Mouse (Mus musculus) urinary bladder, postnatal 14 days (tissue): ENCODE results near the gene Nxpe2.
"Not testable (repeated sequence)": the region's sequence is repeated elsewhere in the genome, so short reads cannot be mapped to it uniquely, and the experiment has no call there.

ENCODE experiments used
- DNase-seq: peaks from one replicate; pipeline ENCODE4 v3.0.0; 2021; ENCODE audit warnings: low spot score

Nxpe2 gene

GRCm38 (mm10) chr9:48353148-48353698 lies at the start of gene Nxpe2:
Gene Nxpe2, minus strand, starts transcription at chr9:48353454.
- no peak for DNase-seq

DNA sequence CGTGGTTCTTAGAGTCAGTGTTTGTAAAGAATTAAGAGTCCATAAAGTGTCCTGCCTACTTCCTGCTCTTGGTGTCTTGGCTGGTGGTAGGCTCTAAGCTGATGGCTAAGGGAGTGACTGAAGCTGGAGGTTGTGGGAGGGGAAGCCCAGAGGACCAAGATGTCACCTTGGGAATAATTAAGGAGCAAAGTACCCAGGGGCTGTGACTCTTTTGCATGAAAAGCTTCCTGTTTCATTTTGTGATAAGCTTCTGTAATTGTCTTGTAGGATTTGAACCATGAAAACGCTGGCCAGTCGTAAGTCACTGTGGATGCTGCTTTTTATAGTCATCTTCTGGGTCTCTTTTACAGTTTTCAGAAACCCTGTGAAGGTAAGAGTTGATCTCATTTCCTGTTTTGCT lies 36.7 kb upstream of the Nxpe2 start:
- DNase-seq = no peak

DNA sequence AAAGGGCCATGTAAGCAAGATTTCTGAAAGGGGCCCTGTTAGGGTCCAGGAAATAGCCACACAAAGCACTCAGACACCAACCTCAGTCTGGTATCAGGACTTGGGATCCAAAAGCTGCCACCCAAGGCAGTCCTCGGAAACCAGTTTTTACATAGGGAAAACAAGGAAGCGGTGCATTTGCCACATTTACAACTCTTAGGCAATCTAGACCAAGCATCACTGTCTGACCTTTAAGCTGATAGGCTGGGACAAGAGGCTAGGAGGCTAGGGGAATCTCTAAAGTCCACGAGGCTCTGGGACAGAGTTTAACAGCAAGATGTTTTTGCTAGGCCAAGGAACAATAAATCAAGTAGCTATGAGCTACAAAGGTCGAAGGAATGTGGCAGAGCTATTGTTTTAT lies 35.2 kb upstream of the Nxpe2 start:
- no peak for DNase-seq

DNA sequence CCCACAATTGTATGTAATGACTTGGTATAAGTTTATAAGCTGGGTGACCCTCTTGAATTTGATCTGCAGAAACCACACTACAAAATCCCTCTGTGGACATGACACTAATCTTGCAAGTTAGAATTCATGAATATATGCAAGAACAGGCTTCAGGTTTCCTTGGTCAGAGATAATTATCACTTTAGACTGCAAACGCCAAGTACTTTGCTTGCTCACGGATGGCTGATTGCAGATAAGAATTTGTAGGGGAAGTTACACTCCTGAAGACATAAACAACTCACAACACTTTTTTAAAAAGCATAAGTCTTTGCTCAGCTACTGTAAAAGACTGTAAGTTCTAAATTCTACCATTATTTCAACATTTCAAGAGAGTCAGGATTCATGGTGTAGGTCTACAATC lies 21.1 kb upstream of the Nxpe2 start:
- DNase-seq = no peak

- DNase-seq = no peak
Measured at GRCm38 (mm10) chr9:48373232-48373878, 20.1 kb upstream of the Nxpe2 start.

DNA sequence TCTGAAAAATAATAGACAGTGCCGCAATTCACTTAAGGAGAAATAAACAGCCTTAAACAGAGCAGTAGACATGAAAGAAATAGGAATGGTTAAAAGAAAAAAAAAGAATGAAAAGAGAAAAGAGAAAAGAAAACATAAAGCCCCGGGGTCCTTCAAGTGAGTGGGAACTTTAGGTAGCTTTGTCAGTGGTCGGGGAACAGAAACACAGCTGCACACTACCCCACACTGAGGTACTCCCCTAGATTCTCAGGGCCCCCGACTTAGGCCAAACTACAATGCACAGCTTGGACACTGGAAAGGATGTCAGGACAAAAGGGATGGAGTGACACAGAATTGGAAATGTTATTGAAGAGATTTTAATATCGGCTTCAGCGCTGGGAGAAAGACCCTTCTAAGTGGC lies 9.5 kb upstream of the Nxpe2 start:
- no peak for DNase-seq

DNA sequence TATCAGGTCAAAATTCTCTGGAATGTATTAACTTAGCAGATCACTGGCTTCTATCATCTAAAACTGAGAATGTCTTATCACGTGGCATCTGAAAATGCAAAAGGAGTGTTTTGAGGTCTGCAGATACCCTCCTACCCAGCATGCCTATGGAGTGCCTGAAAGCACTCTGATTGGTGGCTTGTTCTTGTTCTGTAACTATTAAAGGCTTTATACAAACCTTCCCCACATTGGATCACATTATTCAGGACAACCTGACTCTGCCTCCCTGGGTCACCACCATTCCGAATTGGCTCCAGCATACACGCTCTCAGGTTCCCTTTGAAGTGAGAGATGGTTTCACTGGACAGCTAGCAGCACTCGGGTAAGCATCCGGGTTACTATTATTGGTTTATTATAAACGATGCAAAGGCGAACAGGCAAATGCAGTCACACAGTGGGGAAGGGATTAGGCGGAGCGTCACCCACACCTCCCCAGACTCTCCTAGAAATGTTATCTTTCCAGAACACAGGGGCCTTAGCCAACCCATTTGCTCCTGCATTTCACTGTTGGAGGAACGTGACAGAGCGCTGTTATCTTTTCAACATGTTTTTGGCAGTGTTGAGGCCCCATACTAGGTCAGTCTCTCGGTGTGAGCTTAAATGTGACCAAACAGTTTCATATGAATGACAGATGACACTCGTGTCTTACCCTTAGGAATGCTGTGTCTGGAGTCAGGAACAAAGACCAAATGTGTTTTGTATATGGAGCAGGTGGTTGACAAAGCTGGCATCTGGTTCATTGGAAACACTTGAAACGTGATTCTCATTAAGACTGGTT lies 8.8 kb upstream of the Nxpe2 start:
- DNase-seq = no peak

GRCm38 (mm10) chr9:48360826-48361225 lies 7.6 kb upstream of the Nxpe2 start:
- no peak for DNase-seq

- no peak for DNase-seq
Measured at GRCm38 (mm10) chr9:48357097-48357496, 3.8 kb upstream of the Nxpe2 start.

- DNase-seq = peak; percentile 75
Measured at GRCm38 (mm10) chr9:48354793-48355192, 1.5 kb upstream of the Nxpe2 start.

DNA sequence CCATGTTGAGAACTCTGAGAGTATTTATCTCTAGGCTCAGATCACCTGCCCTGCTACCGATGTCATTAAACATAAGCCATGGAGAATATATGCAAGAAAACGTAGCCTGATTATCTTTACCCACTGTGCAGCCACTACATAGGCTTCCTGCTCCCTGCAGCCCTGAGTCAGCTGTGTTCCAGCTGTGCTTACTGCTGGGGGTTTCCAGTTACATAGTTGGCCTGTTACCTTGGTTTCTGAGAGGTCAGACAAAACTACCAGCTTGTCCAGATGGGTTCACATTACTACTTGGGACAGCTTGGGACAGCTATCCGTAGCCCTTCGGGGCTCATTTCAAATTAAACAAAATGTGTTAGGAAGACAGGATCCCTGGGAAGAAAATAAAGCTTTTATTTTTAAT lies 868 bp upstream of the Nxpe2 start:
- no peak for DNase-seq

DNA sequence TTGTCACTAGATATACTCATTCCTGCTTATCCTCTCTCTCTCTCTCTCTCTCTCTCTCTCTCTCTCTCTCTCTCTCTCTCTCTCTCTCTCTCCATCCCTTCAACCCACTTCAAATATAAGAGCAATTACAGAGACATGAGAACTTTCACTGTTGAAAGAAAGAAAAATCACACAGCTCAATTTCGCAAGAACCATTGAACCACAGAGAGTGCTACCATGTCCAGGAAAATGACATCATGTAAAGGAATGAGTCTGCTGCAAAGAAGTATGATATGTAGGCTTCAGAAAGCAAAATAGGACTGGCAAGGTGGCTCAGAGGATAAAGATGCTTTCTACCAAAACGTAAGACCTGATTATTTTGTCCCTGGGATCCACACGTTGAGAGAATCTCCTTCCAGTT lies 7.4 kb downstream of the Nxpe2 start:
- no peak for DNase-seq

GRCm38 (mm10) chr9:48345456-48345855 lies 7.8 kb downstream of the Nxpe2 start:
- DNase-seq = no peak

DNA sequence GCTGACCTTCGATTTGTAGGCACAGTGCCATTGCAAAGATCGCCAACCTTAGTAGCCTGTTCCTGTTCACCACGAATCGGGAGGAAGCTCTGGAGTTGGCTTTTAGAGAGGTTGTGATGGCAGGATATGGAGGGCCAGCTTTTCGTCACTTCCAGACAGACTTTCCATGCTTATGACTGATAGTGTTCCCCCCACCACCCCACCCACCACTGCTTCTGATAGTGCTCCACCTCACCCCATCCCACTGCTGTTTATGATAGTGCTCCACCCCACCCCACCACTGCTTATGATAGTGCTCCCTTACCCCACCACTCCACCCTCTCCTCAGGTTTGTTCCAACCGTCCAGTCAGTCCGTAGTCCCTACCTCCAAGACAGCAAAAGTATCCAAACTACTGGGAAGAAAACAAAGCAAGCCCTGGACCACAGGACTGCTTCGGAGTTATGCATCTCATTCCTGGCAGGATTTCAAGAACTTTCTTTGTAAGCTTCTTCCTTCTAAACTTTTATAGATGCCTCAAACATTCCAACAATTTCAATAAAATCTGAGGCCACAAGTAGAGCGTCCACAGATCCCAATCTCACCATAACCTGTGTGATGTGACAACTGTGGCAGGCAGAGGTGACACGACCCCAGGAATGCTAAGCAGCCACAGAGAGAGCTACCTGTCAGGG lies 12.4 kb downstream of the Nxpe2 start:
- no peak for DNase-seq

GRCm38 (mm10) chr9:48339563-48339962 lies 13.7 kb downstream of the Nxpe2 start:
- no peak for DNase-seq

DNA sequence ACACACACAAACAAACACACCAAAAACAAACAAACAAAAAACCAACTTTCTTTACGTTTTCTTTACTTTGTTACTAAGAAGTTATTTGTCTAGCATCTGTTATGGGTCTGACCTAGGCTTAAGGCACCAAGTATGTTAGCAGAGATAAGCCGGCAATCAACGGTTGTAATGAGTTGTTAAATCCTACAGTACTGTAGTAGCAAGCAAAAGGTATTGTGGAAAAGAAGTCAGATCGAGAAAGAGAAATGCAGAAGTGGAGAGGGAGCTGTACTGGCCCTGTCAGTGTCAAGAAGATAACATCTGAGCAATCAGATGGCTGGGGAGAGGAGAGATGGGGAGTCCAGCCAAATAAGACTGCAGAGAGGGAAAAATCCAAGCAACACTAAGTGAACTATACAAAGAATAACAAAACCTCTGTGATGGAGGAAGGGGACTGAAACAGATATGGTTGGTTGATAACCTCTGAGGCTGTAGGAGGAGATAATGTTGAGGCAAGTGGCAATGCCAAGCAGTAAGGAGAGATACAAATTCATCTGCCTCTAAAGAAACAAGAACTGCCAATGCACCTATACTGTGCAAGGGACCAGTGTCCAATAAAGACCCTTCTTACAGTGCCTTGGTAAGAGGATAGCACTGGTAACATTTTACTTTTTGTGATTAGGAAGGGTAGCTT lies 14.3 kb downstream of the Nxpe2 start:
- no peak for DNase-seq

- no peak for DNase-seq
Measured at GRCm38 (mm10) chr9:48329597-48329996, 23.7 kb downstream of the Nxpe2 start.

GRCm38 (mm10) chr9:48326338-48326737 lies 26.9 kb downstream of the Nxpe2 start:
- DNase-seq = no peak

- DNase-seq = no peak
Measured at GRCm38 (mm10) chr9:48315825-48316224, 37.4 kb downstream of the Nxpe2 start.

- no peak for DNase-seq
Measured at GRCm38 (mm10) chr9:48314194-48314593, 39.1 kb downstream of the Nxpe2 start.

GRCm38 (mm10) chr9:48311241-48311640 lies 42.0 kb downstream of the Nxpe2 start:
- DNase-seq = no peak

DNA sequence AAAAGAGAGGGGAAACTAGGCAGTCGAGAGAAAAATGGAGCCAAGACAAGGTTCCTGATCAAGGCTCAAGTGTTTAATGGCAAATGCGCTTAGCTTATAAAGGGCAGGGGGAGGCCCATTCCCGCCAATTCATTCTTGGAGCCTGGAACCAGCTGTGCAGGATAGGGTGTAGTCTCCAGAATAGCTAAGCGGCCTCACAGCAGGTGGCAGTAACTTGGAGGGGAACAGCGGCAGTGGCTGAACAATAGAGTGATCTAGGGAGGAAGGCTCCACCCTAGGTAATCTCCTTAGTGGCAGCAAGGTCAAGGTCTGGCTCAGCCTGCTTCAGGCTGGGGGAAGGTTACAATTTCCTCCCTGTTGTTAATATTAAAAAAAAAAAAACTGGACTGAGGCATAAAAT lies 49.7 kb downstream of the Nxpe2 start:
- DNase-seq = not testable (repeated sequence)
